Mouse (Mus musculus): Measurements from ENCODE around the gene Usp27x.
A peak's percentile ranks its signal among the peaks of the same experiment; 100 is the strongest.

Usp27x gene

GRCm38 (mm10) chrX:7375716-7376480 is at the start of gene Usp27x:
TSS of gene Usp27x (minus strand) at chrX:7375830.
- peak; percentile 66 for DNase-seq (ENCODE audit: low read depth, low spot score)

DNA sequence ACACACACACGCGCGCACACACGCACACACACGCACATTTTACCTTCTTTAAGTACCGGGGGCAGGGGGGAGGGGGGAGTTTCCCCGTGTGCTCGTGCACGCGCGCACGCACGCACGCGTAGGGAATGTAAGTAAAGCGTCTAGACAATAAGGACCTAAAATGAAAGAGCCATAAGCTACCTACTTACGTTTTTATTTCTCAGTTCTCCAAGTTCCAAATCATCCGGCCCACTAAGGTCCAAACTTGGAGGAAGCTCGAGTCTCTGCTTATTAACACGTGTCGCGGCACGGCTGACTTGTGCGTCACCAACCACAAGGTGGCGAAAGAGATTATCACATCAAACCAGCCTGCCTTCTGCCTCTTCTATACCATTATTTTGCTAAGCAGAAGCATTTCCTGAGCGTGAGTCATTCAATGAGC is 47.1 kb upstream of the Usp27x start:
- DNase-seq (ENCODE audit: low read depth, low spot score), result peak; percentile 50

DNA sequence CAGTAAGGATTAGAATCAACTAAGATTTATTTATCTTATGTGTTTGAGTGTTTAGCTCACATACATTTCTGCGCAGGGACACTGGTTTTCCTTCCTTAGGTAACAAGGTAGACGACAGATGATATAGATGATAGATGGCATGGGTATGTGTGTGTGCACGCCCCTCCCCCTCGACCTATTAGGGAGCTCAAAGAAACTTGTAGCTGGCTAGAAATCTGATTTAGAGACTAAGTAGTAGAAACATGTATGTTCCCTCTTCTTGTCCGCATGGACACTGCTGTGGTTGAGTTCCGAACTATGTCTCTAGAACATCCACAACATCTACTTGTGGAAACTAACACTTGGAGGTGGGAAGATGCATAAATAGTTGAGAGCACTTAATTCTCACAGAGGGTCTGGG is 46.5 kb upstream of the Usp27x start:
- DNase-seq (ENCODE audit: low read depth, low spot score), result no peak

DNA sequence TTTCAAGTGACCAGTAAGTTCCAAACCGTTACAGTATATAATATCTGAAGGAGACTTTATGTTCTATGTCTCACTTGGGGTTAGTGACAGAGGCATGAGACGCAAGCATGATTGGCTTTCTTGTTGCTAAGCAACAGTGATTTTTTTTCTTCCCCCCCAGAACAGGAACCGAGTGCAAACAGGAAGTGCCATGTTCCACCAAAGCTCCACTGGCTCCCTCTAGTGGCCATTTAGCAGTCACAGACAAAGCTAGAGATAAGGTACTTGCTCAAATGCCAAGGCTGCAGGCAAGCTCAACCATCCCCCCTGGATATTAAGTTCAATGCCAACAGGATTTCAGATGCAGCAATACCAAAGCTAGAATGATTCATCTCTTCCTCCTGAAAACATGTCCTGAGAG is 45.4 kb upstream of the Usp27x start:
- peak; percentile 90 for DNase-seq (ENCODE audit: low read depth, low spot score)

- peak; percentile 89 for DNase-seq (ENCODE audit: low read depth, low spot score)
These were observed 40.7 kb upstream of the Usp27x start for GRCm38 (mm10) chrX:7416178-7416871.

DNA sequence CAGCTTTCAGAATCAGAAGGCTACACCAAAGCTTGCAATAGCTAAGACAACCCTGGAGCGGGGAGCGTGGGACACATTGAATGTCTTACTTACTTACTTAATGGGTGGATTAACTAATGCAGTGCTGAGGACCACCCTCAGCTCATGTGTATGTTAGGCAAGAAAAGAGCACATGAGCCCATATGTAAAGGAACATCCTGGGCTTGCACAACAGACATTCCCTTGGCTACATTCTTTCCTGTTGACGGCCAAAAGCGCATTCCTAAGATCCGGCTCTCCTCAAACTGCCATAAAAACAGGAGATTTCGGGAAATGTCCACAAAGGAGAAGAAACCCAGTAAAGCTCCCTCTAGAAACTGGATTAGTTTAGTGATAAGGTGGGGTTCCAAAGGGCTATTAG is 39.7 kb upstream of the Usp27x start:
- DNase-seq (ENCODE audit: low read depth, low spot score), result no peak

DNA sequence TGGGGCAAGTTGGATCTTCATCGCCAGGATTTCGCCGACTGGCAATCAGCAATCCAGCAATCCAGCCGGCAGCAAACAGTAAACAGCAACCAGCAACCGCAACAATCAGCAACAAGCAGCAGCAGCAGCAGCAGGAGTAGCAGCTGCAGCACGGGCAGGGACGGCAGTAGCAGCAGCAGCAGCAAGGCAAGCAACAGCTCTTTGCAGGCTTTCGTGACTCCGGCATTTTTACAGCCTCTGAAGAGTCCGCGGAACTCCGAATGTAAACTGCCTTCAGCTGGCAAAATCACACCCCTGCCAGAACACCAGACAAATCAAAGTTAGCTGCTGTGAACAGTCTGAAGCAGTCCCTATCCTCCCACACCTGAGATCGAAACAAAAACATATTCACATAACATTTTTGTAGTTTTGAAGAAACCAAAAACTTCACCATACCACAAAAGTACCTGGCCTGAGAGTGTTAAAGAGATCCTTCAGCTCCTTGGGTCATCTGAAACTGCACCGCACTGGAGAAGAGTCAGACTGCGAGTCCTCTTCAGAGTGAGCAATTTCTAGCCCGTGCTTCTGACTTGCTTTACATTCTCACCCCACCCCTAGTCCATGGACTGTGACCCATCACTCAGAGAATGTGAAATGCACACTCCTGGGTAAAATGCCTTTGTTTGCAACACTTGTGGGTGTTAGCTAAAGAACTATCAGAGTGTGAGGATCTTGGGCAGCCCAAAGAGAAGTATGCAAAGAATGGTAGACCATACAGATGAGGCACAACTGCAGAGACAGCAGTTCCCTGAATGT is 36.8 kb upstream of the Usp27x start:
- no peak for DNase-seq (ENCODE audit: low read depth, low spot score)

DNA sequence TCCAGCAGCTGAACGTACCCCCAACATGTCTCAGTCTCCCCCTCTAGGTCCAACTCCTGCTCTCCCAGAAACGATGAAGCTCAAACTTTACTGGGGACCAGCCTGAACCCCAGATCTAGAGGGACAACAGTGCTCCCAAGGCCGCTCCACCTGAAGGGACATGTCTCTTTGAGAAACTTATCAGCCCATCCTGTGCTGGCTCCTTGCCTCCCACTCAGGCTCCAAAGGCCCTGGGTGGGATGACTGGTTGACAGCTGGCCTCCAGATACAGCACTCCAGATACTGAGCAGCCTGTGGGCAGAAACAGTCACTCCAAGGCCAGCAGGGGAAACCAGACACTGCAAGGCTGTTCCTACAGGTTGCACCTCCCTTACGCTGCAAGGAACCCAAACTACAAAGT is 956 bp upstream of the Usp27x start:
- no peak for DNase-seq (ENCODE audit: low read depth, low spot score)

DNA sequence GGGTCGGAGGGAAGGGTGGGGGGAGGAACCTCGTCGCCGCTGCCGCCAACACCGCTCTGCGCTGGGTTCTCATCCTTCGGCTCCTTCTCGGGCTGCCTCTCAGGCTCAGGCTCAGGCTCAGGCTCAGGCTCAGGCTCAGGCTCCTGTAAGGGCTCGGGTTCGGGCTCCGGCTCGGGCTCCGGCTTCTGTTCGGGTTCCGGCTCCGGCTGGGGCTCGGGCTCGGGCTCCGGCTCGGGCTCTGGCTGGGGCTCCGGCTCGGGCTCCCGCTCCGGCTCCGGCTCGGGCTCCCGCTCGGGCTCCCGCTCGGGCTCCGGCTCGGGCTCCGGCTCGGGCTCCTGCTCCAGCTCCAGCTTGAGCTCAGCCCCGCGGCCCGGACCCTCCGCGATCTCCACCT is 311 bp downstream of the Usp27x start:
- no peak for DNase-seq (ENCODE audit: low read depth, low spot score)

- no peak for DNase-seq (ENCODE audit: low read depth, low spot score)
These were observed 50.2 kb downstream of the Usp27x start for GRCm38 (mm10) chrX:7325455-7325854.

GRCm38 (mm10) chrX:7322288-7322687 is 53.3 kb downstream of the Usp27x start:
- no peak for DNase-seq (ENCODE audit: low read depth, low spot score)

All from telencephalon, adult 2 months (tissue).